Mouse (Mus musculus) liver, adult 2 months (tissue): ENCODE data around the gene Nrbp1.
A peak's percentile ranks its signal among the peaks of the same experiment; 100 is the strongest.

Experiments
- CTCF ChIP-seq: fragments of 200-500 bp; IDR thresholded peaks from 2 replicates; pipeline ENCODE4 v1.5.1; 2011; ENCODE audit warnings: low read depth, low read length, control low read depth
- POLR2A ChIP-seq: fragments of 200-500 bp; IDR thresholded peaks from 2 replicates; pipeline ENCODE4 v1.6.1; 2011; ENCODE audit warnings: low read length, control low read depth; ENCODE audit not compliant: insufficient read depth; ENCODE audit errors: extremely low read depth

DNA sequence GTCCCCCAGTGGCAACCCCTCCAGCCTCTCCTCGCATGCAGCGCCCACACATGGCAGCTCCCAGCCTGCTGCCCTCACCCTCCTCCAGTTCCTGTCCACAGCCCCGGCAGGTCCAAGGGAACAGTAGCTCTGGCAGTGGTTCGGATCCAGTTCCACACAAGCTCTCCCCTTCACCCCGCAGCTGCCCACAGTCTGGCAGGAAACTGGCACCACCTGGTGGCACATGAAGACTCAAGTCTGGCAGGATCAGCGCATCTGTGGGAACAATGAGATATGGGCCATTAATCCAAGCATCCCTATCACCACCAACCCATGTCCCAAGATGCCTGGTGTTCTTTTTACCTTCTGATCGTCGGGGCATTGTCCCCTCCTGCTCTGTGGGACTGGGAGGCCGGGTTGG lies 40.8 kb upstream of the Nrbp1 start:
- TF ChIP-seq CTCF (peak; percentile 25; the same call in 1 of the 2 replicates), POLR2A (no peak)
